Mouse (Mus musculus): ENCODE results near the gene Col6a5. TPM values are rescaled to one million over a fixed set of nuclear protein-coding genes. Genes with fewer than 3 reads are reported as not detected.

Gene Col6a5
- polyA plus RNA-seq, 1 experiment from 2014 or later, result not detected

GRCm38 (mm10) chr9:105838396-105839146, 121.9 kb downstream of the Col6a5 start:
- 79% methylated on average over 4 of the region's 4 CpGs for WGBS

GRCm38 (mm10) chr9:105835587-105835986, 124.9 kb downstream of the Col6a5 start:
- Histone ChIP-seq H3K36me3 (no peaks in the 10 kb centered on the region), H3K27me3 (ENCODE audit: low read depth, poor library complexity, severe bottlenecking) (no peaks in the 10 kb centered on the region), H3K27ac (replicated peaks) (no peak overlapping the region), H3K4me3 (no peak overlapping the region), H3K4me1 (no peaks in the 10 kb centered on the region), H3K9me3 (replicated peaks) (no peaks in the 10 kb centered on the region)
- no peak for DNase-seq (ENCODE audit: low spot score)
- WGBS, result 88% methylated on average over 7 of the region's 7 CpGs

More at GRCm38 (mm10) chr9:105838396-105839146, 121.9 kb downstream of the Col6a5 start:
- no peaks in the 10 kb centered on the region for H3K27me3 ChIP-seq (ENCODE audit: low read depth, poor library complexity, severe bottlenecking)
- H3K4me3 ChIP-seq, result no peak overlapping the region
- DNase-seq (ENCODE audit: low spot score), result no peak
- H3K36me3 ChIP-seq, result no peaks in the 10 kb centered on the region
- H3K4me1 ChIP-seq, result no peaks in the 10 kb centered on the region
- no peak overlapping the region for H3K27ac ChIP-seq (replicated peaks)
- no peaks in the 10 kb centered on the region for H3K9me3 ChIP-seq (replicated peaks)

GRCm38 (mm10) chr9:105834799-105835198, 125.6 kb downstream of the Col6a5 start:
- Histone ChIP-seq H3K9me3 (replicated peaks) (no peaks in the 10 kb centered on the region), H3K27me3 (ENCODE audit: low read depth, poor library complexity, severe bottlenecking) (no peaks in the 10 kb centered on the region), H3K27ac (replicated peaks) (no peak overlapping the region), H3K4me1 (no peaks in the 10 kb centered on the region), H3K36me3 (no peaks in the 10 kb centered on the region), H3K4me3 (no peak overlapping the region)
- no peak for DNase-seq (ENCODE audit: low spot score)
- 60% methylated on average over 4 of the region's 4 CpGs for WGBS

- Histone ChIP-seq H3K9me3 (replicated peaks) (no peaks in the 10 kb centered on the region), H3K36me3 (no peaks in the 10 kb centered on the region), H3K4me1 (peaks cover 8% of the 10 kb centered on the region), H3K27me3 (ENCODE audit: low read depth, poor library complexity, severe bottlenecking) (peaks cover 15% of the 10 kb centered on the region), H3K4me3 (no peak overlapping the region), H3K27ac (replicated peaks) (no peak overlapping the region)
- no peak for DNase-seq (ENCODE audit: low spot score)
- 90% methylated on average over 9 of the region's 9 CpGs for WGBS
Measured at GRCm38 (mm10) chr9:105831291-105831690, 129.2 kb downstream of the Col6a5 start.

GRCm38 (mm10) chr9:105827791-105828385, 132.6 kb downstream of the Col6a5 start, which contains the start of gene Col6a6:
TSS of gene Col6a6 (minus strand) at chr9:105828160.
- no peak for DNase-seq (ENCODE audit: low spot score)
- Histone ChIP-seq H3K4me3 (peak within 1 kb of the TSS; percentile 35), H3K4me1 (peaks cover 8% of the 10 kb centered on the region), H3K9me3 (replicated peaks) (no peaks in the 10 kb centered on the region), H3K36me3 (no peaks in the 10 kb centered on the region), H3K27ac (replicated peaks) (no peak within 1 kb of the TSS), H3K27me3 (ENCODE audit: low read depth, poor library complexity, severe bottlenecking) (peaks cover 15% of the 10 kb centered on the region)
- 18% methylated on average over 20 of the region's 20 CpGs for WGBS

GRCm38 (mm10) chr9:105827076-105827647, 133.3 kb downstream of the Col6a5 start:
- Histone ChIP-seq H3K36me3 (no peaks in the 10 kb centered on the region), H3K4me3 (no peak overlapping the region), H3K27ac (replicated peaks) (no peak overlapping the region), H3K9me3 (replicated peaks) (no peaks in the 10 kb centered on the region), H3K27me3 (ENCODE audit: low read depth, poor library complexity, severe bottlenecking) (peaks cover 15% of the 10 kb centered on the region), H3K4me1 (peaks cover 8% of the 10 kb centered on the region)
- DNase-seq (ENCODE audit: low spot score), result no peak
- 79% methylated on average over 8 of the region's 8 CpGs for WGBS

GRCm38 (mm10) chr9:105820711-105821110, 139.7 kb downstream of the Col6a5 start:
- Histone ChIP-seq H3K27me3 (ENCODE audit: low read depth, poor library complexity, severe bottlenecking) (no peaks in the 10 kb centered on the region), H3K9me3 (replicated peaks) (no peaks in the 10 kb centered on the region), H3K4me1 (no peaks in the 10 kb centered on the region), H3K36me3 (no peaks in the 10 kb centered on the region), H3K4me3 (no peak overlapping the region), H3K27ac (replicated peaks) (no peak overlapping the region)
- DNase-seq (ENCODE audit: low spot score), result no peak
- whole genome bisulfite sequencing, result 91% methylated on average over 6 of the region's 6 CpGs

GRCm38 (mm10) chr9:105819155-105819709, 141.2 kb downstream of the Col6a5 start:
- no peak for DNase-seq (ENCODE audit: low spot score)
- Histone ChIP-seq H3K36me3 (no peaks in the 10 kb centered on the region), H3K9me3 (replicated peaks) (no peaks in the 10 kb centered on the region), H3K4me1 (no peaks in the 10 kb centered on the region), H3K27ac (replicated peaks) (no peak overlapping the region), H3K27me3 (ENCODE audit: low read depth, poor library complexity, severe bottlenecking) (no peaks in the 10 kb centered on the region), H3K4me3 (no peak overlapping the region)
- WGBS, result 69% methylated on average over 29 of the region's 29 CpGs

- Histone ChIP-seq H3K4me1 (peaks cover 7% of the 10 kb centered on the region; the same call in 1 of the 2 replicates), H3K4me3 (no peak overlapping the region), H3K36me3 (no peaks in the 10 kb centered on the region), H3K27ac (replicated peaks) (no peak overlapping the region), H3K27me3 (ENCODE audit: low read depth, poor library complexity, severe bottlenecking) (no peaks in the 10 kb centered on the region), H3K9me3 (replicated peaks) (no peaks in the 10 kb centered on the region)
- WGBS, result 80% methylated on average over 5 of the region's 5 CpGs
- no peak for DNase-seq (ENCODE audit: low spot score)
Measured at GRCm38 (mm10) chr9:105814436-105814835, 146.0 kb downstream of the Col6a5 start.

- Histone ChIP-seq H3K4me1 (peaks cover 7% of the 10 kb centered on the region; the same call in 1 of the 2 replicates), H3K27me3 (ENCODE audit: low read depth, poor library complexity, severe bottlenecking) (no peaks in the 10 kb centered on the region), H3K4me3 (no peak overlapping the region), H3K36me3 (no peaks in the 10 kb centered on the region), H3K9me3 (replicated peaks) (no peaks in the 10 kb centered on the region), H3K27ac (replicated peaks) (no peak overlapping the region)
- no peak for DNase-seq (ENCODE audit: low spot score)
- 63% methylated on average over 7 of the region's 7 CpGs for WGBS
Measured at GRCm38 (mm10) chr9:105811458-105811857, 149.0 kb downstream of the Col6a5 start.

- DNase-seq (ENCODE audit: low spot score), result no peak
- Histone ChIP-seq H3K27me3 (ENCODE audit: low read depth, poor library complexity, severe bottlenecking) (no peaks in the 10 kb centered on the region), H3K4me1 (peaks cover 7% of the 10 kb centered on the region; the same call in 1 of the 2 replicates), H3K27ac (replicated peaks) (no peak overlapping the region), H3K4me3 (no peak overlapping the region), H3K36me3 (no peaks in the 10 kb centered on the region), H3K9me3 (replicated peaks) (no peaks in the 10 kb centered on the region)
- WGBS, result 90% methylated on average over 17 of the region's 17 CpGs
Measured at GRCm38 (mm10) chr9:105808920-105809505, 151.4 kb downstream of the Col6a5 start.

Data from midbrain, embryonic 10.5 days (tissue).